Mouse (Mus musculus) liver, adult 2 months (tissue): Measurements from ENCODE around the gene Tas2r126.

Experiments
- CTCF ChIP-seq: fragments of 200-500 bp; IDR thresholded peaks from 2 replicates; pipeline ENCODE4 v1.5.1; 2011; ENCODE audit warnings: low read depth, low read length, control low read depth
- POLR2A ChIP-seq: fragments of 200-500 bp; IDR thresholded peaks from 2 replicates; pipeline ENCODE4 v1.6.1; 2011; ENCODE audit warnings: low read length, control low read depth; ENCODE audit not compliant: insufficient read depth; ENCODE audit errors: extremely low read depth

DNA sequence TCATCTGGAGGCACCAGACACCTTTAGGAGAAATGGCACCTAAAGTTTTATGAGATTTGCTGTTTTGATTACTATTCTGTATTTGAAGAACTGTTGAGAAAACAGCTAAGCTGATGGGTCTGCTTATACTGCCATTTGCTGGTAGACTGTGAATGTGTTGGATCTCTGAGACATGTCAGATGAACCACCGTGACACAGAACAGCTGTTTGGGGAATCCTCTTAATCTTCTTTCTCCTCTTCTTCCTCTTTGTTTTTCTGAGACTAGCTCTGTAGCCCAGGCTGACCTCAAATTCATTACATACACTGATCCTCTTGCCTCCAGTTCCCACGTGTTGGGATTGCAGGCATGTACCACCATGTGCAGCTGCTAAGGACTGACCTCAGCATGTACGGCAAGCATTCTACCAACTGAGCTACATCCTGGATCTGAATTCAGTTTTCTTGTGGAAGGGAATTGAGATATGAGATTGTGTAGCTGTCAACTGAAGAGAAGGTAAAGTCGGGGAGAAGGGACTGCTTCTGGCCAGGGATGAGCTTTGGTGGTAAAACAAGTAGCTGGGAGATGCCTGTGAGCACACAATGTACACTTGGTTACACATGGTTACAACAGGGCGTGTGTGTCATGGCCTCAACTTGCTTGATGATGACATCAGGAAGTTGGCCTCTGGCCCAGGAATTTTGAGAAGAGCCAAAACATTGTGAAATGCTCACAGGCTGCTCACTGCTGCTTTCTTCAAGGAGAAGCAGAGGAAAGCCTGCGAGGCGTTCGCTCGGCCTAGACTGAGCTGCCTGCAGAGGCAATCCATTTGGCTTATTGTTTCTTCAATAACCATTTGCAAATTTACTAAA is 38.1 kb upstream of the Tas2r126 start:
- TF ChIP-seq CTCF (no peak), POLR2A (no peak)
